Mouse (Mus musculus): ENCODE measurements around the gene Prap1. TPM values are rescaled to one million over a fixed set of nuclear protein-coding genes. Genes with fewer than 3 reads are reported as not detected.

The Prap1 gene
- polyA plus RNA-seq, 1 experiment from 2014 or later, result not detected

DNA sequence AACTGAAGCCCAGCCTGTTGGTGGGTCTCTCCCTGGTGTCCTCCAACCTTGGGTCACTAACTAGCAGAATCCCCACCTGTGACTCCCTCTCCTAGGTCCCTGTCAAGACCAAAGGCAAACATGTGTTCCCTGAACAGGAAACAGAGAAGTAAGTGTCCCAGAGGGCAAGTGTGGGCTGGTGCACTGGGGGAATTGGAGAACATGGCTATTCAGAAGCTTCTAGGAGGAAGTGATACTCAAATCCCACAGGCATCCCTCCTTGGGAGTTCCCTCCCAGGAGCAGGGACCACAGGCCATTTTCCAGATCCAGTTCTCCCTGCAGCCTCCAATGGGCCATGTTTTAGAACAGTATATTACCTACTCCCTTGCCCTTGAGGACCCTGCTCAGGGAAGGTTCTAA, 2.9 kb downstream of the Prap1 start:
- Histone ChIP-seq H3K4me2 (ENCODE audit: low read depth, severe bottlenecking) (no peak overlapping the region), H3K27me3 (ENCODE audit: control insufficient read depth, insufficient read depth, low read length) (no peaks in the 10 kb centered on the region), H3K9ac (ENCODE audit: low read length) (no peak overlapping the region), H3K4me3 (ENCODE audit: low read depth, low read length) (no peak overlapping the region), H3K27ac (replicated peaks; ENCODE audit: low read depth, low read length) (no peak overlapping the region), H3K4me1 (ENCODE audit: control insufficient read depth, insufficient read depth, low read length) (no peaks in the 10 kb centered on the region), H3K36me3 (ENCODE audit: control insufficient read depth, insufficient read depth, low read length) (no peaks in the 10 kb centered on the region), H3K9me3 (ENCODE audit: control insufficient read depth, low read length) (no peaks in the 10 kb centered on the region; the same call in 1 of the 2 replicates)
- no peak for ATAC-seq (ENCODE audit: insufficient number of reproducible peaks, low FRiP score, low TSS enrichment, low read depth)
- DNase-seq (ENCODE audit: low spot score), result no peak

- no peak overlapping the region for H3K27ac ChIP-seq (replicated peaks; ENCODE audit: low read depth, low read length)
- ATAC-seq (ENCODE audit: insufficient number of reproducible peaks, low FRiP score, low TSS enrichment, low read depth), result no peak
- WGBS, result 93% methylated on average over 1 of the region's 1 CpGs
Measured at GRCm38 (mm10) chr7:140098466-140098865, 5.3 kb downstream of the Prap1 start.

DNA sequence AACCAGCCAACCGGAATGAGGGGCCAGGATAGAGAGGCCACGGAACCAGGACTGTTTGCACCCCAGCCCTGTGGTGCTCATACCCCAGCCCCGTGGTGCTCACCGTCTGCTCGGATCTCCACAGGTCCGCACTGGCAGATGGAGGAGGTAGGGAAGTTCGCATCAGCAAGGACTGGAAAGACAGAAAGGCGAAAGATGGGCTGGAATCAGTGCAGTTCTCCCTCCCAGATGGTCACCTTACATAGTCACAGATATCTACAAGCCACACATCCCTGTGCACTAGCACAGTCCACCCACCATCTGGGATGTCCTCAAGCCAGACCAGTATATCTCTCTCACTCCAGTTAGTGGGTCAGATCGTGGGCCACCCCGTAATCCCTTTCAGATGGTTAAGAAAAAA, 8.3 kb downstream of the Prap1 start:
- WGBS, result 77% methylated on average over 10 of the region's 10 CpGs
- no peak for ATAC-seq (ENCODE audit: insufficient number of reproducible peaks, low FRiP score, low TSS enrichment, low read depth)
- Histone ChIP-seq H3K36me3 (ENCODE audit: control insufficient read depth, insufficient read depth, low read length) (no peaks in the 10 kb centered on the region), H3K9me3 (ENCODE audit: control insufficient read depth, low read length) (no peaks in the 10 kb centered on the region), H3K27ac (replicated peaks; ENCODE audit: low read depth, low read length) (no peak overlapping the region), H3K4me1 (ENCODE audit: control insufficient read depth, insufficient read depth, low read length) (0 out of 2 replicates have a peak, but pooled peaks cover 2% of the 10 kb centered on the region), H3K27me3 (ENCODE audit: control insufficient read depth, insufficient read depth, low read length) (no peaks in the 10 kb centered on the region), H3K4me2 (ENCODE audit: low read depth, severe bottlenecking) (peak overlapping the region; percentile 78), H3K4me3 (ENCODE audit: low read depth, low read length) (peak overlapping the region; percentile 38; the same call in 1 of the 2 replicates), H3K9ac (ENCODE audit: low read length) (no peak overlapping the region)
- no peak for DNase-seq (ENCODE audit: low spot score)

More at GRCm38 (mm10) chr7:140098466-140098865, 5.3 kb downstream of the Prap1 start:
- Histone ChIP-seq H3K4me1 (ENCODE audit: control insufficient read depth, insufficient read depth, low read length) (0 out of 2 replicates have a peak, but pooled peaks cover 2% of the 10 kb centered on the region), H3K36me3 (ENCODE audit: control insufficient read depth, insufficient read depth, low read length) (no peaks in the 10 kb centered on the region), H3K4me2 (ENCODE audit: low read depth, severe bottlenecking) (no peak overlapping the region), H3K27me3 (ENCODE audit: control insufficient read depth, insufficient read depth, low read length) (no peaks in the 10 kb centered on the region), H3K9ac (ENCODE audit: low read length) (no peak overlapping the region), H3K9me3 (ENCODE audit: control insufficient read depth, low read length) (no peaks in the 10 kb centered on the region; the same call in 1 of the 2 replicates), H3K4me3 (ENCODE audit: low read depth, low read length) (no peak overlapping the region)
- no peak for DNase-seq (ENCODE audit: low spot score)

DNA sequence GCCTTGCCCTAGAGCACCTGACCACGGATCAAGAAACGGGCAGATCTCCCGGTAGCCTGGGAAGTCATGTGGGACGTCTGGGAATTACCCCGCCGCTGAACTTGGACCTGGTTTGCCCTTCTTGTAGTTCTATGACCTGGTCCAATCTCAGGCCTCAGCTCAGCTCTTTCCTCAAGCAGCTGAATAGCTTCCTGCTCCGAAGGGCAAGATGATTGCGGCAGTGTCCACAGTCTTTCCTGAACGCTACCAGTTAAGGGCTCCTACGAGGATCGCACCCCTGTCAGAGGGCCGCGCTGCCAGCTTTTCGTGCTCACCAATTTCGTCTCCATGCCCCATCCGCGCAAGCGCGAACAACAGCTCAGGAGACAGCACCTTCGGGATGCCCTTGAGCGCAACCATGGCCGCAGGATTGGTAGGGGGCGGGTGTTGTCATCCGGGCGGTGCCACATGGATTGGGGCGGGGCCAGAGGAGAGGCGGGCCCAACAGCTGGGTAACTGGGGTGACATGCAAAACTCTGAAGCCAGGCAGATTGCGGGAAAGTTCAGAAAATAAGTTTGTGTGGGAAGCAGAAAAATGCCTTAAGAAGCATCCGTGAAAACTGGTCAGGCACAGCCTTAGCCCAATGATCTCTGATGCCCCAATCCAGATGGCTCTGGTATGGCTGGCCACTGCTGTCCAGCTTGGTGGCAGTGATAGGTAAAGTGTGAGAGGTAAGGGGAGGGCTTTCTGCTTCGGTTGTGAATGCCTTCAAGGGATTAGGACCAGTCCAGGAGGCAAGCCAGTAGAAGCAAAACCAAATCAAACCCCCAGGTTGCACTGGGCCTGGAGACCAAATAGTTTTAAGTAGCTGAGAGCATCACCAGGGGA, 9.0 kb downstream of the Prap1 start, which contains the start of gene Fuom:
Gene Fuom, minus strand, starts transcription at position 449 of the 868 bp plus-strand sequence.
- ATAC-seq (ENCODE audit: insufficient number of reproducible peaks, low FRiP score, low TSS enrichment, low read depth), result peak; percentile 82
- Histone ChIP-seq H3K4me1 (ENCODE audit: control insufficient read depth, insufficient read depth, low read length) (0 out of 2 replicates have a peak, but pooled peaks cover 2% of the 10 kb centered on the region), H3K4me2 (ENCODE audit: low read depth, severe bottlenecking) (peak within 1 kb of the TSS; percentile 78), H3K27ac (replicated peaks; ENCODE audit: low read depth, low read length) (no peak within 1 kb of the TSS), H3K9me3 (ENCODE audit: control insufficient read depth, low read length) (no peaks in the 10 kb centered on the region), H3K36me3 (ENCODE audit: control insufficient read depth, insufficient read depth, low read length) (no peaks in the 10 kb centered on the region), H3K27me3 (ENCODE audit: control insufficient read depth, insufficient read depth, low read length) (no peaks in the 10 kb centered on the region), H3K4me3 (ENCODE audit: low read depth, low read length) (peak within 1 kb of the TSS; percentile 38), H3K9ac (ENCODE audit: low read length) (peak within 1 kb of the TSS; percentile 52; the same call in 1 of the 2 replicates)
- peak; percentile 82 for DNase-seq (ENCODE audit: low spot score)
- WGBS, result 1% methylated on average over 30 of the region's 30 CpGs

GRCm38 (mm10) chr7:140104009-140104408, 10.8 kb downstream of the Prap1 start:
- 0 out of 2 replicates have a peak, but pooled peaks cover 2% of the 10 kb centered on the region for H3K4me1 ChIP-seq (ENCODE audit: control insufficient read depth, insufficient read depth, low read length)
- no peaks in the 10 kb centered on the region for H3K9me3 ChIP-seq (ENCODE audit: control insufficient read depth, low read length)
- H3K36me3 ChIP-seq (ENCODE audit: control insufficient read depth, insufficient read depth, low read length), result peaks cover 8% of the 10 kb centered on the region; the same call in 1 of the 2 replicates
- H3K9ac ChIP-seq (ENCODE audit: low read length), result no peak overlapping the region
- DNase-seq (ENCODE audit: low spot score) (no peak), ATAC-seq (ENCODE audit: insufficient number of reproducible peaks, low FRiP score, low TSS enrichment, low read depth) (no peak)
- no peak overlapping the region for H3K4me2 ChIP-seq (ENCODE audit: low read depth, severe bottlenecking)
- WGBS, result 76% methylated on average over 4 of the region's 4 CpGs
- no peak overlapping the region for H3K27ac ChIP-seq (replicated peaks; ENCODE audit: low read depth, low read length)
- no peaks in the 10 kb centered on the region for H3K27me3 ChIP-seq (ENCODE audit: control insufficient read depth, insufficient read depth, low read length)
- no peak overlapping the region for H3K4me3 ChIP-seq (ENCODE audit: low read depth, low read length)

GRCm38 (mm10) chr7:140111943-140112342, 18.7 kb downstream of the Prap1 start:
- whole genome bisulfite sequencing, result 79% methylated on average over 3 of the region's 3 CpGs
- H3K4me3 ChIP-seq (ENCODE audit: low read depth, low read length), result no peak overlapping the region

GRCm38 (mm10) chr7:140115583-140116328, 22.6 kb downstream of the Prap1 start, which contains the start of gene Paox:
Gene Paox, plus strand, starts transcription at chr7:140115799.
- peak within 1 kb of the TSS; percentile 89 for H3K9ac ChIP-seq (ENCODE audit: low read length)
- H3K4me3 ChIP-seq (ENCODE audit: low read depth, low read length), result peak within 1 kb of the TSS; percentile 74
- peak within 1 kb of the TSS; percentile 76 for H3K4me2 ChIP-seq (ENCODE audit: low read depth, severe bottlenecking)
- H3K9me3 ChIP-seq (ENCODE audit: control insufficient read depth, low read length), result no peaks in the 10 kb centered on the region
- 1% methylated on average over 23 of the region's 23 CpGs for WGBS
- H3K27me3 ChIP-seq (ENCODE audit: control insufficient read depth, insufficient read depth, low read length), result no peaks in the 10 kb centered on the region
- H3K36me3 ChIP-seq (ENCODE audit: control insufficient read depth, insufficient read depth, low read length), result no peaks in the 10 kb centered on the region
- peak; percentile 69 for ATAC-seq (ENCODE audit: insufficient number of reproducible peaks, low FRiP score, low TSS enrichment, low read depth)
- H3K4me1 ChIP-seq (ENCODE audit: control insufficient read depth, insufficient read depth, low read length), result no peaks in the 10 kb centered on the region
- peak within 1 kb of the TSS; percentile 68 for H3K27ac ChIP-seq (replicated peaks; ENCODE audit: low read depth, low read length)
- DNase-seq (ENCODE audit: low spot score), result peak; percentile 43

More at GRCm38 (mm10) chr7:140111943-140112342, 18.7 kb downstream of the Prap1 start:
- Histone ChIP-seq H3K4me2 (ENCODE audit: low read depth, severe bottlenecking) (no peak overlapping the region), H3K36me3 (ENCODE audit: control insufficient read depth, insufficient read depth, low read length) (peaks cover 11% of the 10 kb centered on the region; the same call in 1 of the 2 replicates), H3K9ac (ENCODE audit: low read length) (no peak overlapping the region), H3K9me3 (ENCODE audit: control insufficient read depth, low read length) (no peaks in the 10 kb centered on the region), H3K4me1 (ENCODE audit: control insufficient read depth, insufficient read depth, low read length) (no peaks in the 10 kb centered on the region), H3K27ac (replicated peaks; ENCODE audit: low read depth, low read length) (no peak overlapping the region), H3K27me3 (ENCODE audit: control insufficient read depth, insufficient read depth, low read length) (no peaks in the 10 kb centered on the region)
- ATAC-seq (ENCODE audit: insufficient number of reproducible peaks, low FRiP score, low TSS enrichment, low read depth) (no peak), DNase-seq (ENCODE audit: low spot score) (no peak)

All from limb, embryonic 11.5 days (tissue).